Comparison of ENCODE assay signal across 10 mouse cellular contexts in genomic region chr8:119984085-119984484, GRCm38 (mm10). TPM values are rescaled to one million over a fixed set of nuclear protein-coding genes. Genes with fewer than 3 reads are reported as not detected.
DNase-seq lines count a peak whose midpoint lies in the region; ATAC-seq and TF ChIP-seq lines count a peak whose summit lies in the region.
"Had no signal": no experiment of that assay in that cellular context is flagged by ENCODE, and none has a peak within 500 bp of the region (broad histone marks: within the 10 kb centered on the region; RNA-seq: fewer than 3 reads in every experiment).

No protein-coding gene starts in this region.

- no peak overlapping the region for H3K4me3 ChIP-seq in midbrain, postnatal 0 days (ENCODE audit: low read depth, low read length)
- no peak overlapping the region for H3K4me3 ChIP-seq in midbrain, embryonic 14.5 days (replicated peaks; ENCODE audit: low read depth, low read length)
- H3K4me3 ChIP-seq in hindbrain, embryonic 12.5 days, result no peak overlapping the region
- H3K4me3 ChIP-seq: lung, embryonic 15.5 days had no signal

- TF ChIP-seq CTCF in midbrain, postnatal 0 days (IDR thresholded peaks at IDR 0.05), result peak; percentile 34

- H3K4me2 ChIP-seq in midbrain, postnatal 0 days (ENCODE audit: low read depth, low read length, poor library complexity, severe bottlenecking), result no peak overlapping the region
- H3K4me2 ChIP-seq in midbrain, embryonic 14.5 days (ENCODE audit: low read length), result no peak overlapping the region
- H3K4me2 ChIP-seq in hindbrain, embryonic 12.5 days (replicated peaks), result no peak overlapping the region
- H3K4me2 ChIP-seq: lung, embryonic 15.5 days had no signal

- no peaks in the 10 kb centered on the region for H3K27me3 ChIP-seq in midbrain, postnatal 0 days (ENCODE audit: insufficient read depth, low read length)
- H3K27me3 ChIP-seq in midbrain, embryonic 14.5 days (ENCODE audit: control insufficient read depth, insufficient read depth, low read length), result no peaks in the 10 kb centered on the region
- H3K27me3 ChIP-seq in hindbrain, embryonic 12.5 days, result no peaks in the 10 kb centered on the region
- H3K27me3 ChIP-seq: lung, embryonic 15.5 days had no signal

- no peak overlapping the region for H3K27ac ChIP-seq in midbrain, postnatal 0 days (ENCODE audit: low read depth, low read length)
- H3K27ac ChIP-seq in midbrain, embryonic 14.5 days (replicated peaks; ENCODE audit: low read depth, low read length), result no peak overlapping the region
- no peak overlapping the region for H3K27ac ChIP-seq in hindbrain, embryonic 12.5 days
- H3K27ac ChIP-seq: lung, embryonic 15.5 days had no signal

- H3K9ac ChIP-seq in midbrain, postnatal 0 days (replicated peaks; ENCODE audit: low read length, poor library complexity, severe bottlenecking), result no peak overlapping the region
- no peak overlapping the region for H3K9ac ChIP-seq in midbrain, embryonic 14.5 days (replicated peaks; ENCODE audit: low read length)
- H3K9ac ChIP-seq in hindbrain, embryonic 12.5 days, result no peak overlapping the region
- H3K9ac ChIP-seq: lung, embryonic 15.5 days had no signal

- intact Hi-C loops in gastrocnemius, postnatal 14 days (cut with DNase I; ENCODE audit: low total_unique reads), result no loop called here

- no peaks in the 10 kb centered on the region for H3K9me3 ChIP-seq in midbrain, postnatal 0 days (ENCODE audit: low read length)
- H3K9me3 ChIP-seq in midbrain, embryonic 14.5 days (ENCODE audit: control insufficient read depth, low read length), result no peaks in the 10 kb centered on the region
- H3K9me3 ChIP-seq in hindbrain, embryonic 12.5 days (replicated peaks), result no peaks in the 10 kb centered on the region
- H3K9me3 ChIP-seq: lung, embryonic 15.5 days had no signal

- peak; percentile 56 for DNase-seq in gastrocnemius, postnatal 10 days
- DNase-seq in gastrocnemius, postnatal 14 days, result no peak
- DNase-seq in midbrain, postnatal 0 days (ENCODE audit: low spot score), result no peak
- DNase-seq in midbrain, embryonic 14.5 days, result no peak
- peak; percentile 62 to 65 for DNase-seq in kidney, postnatal 4 days
- peak; percentile 26 to 30 for DNase-seq in thymus, postnatal 36 days
- no peak for DNase-seq in ovary, postnatal 10 days (ENCODE audit: low spot score)
- DNase-seq: gastrocnemius, postnatal 25 days had no signal

- H3K36me3 ChIP-seq in midbrain, postnatal 0 days (ENCODE audit: insufficient read depth, low read length), result no peaks in the 10 kb centered on the region
- H3K36me3 ChIP-seq in midbrain, embryonic 14.5 days (ENCODE audit: control insufficient read depth, insufficient read depth, low read length), result no peaks in the 10 kb centered on the region
- H3K36me3 ChIP-seq in hindbrain, embryonic 12.5 days, result no peaks in the 10 kb centered on the region
- H3K36me3 ChIP-seq: lung, embryonic 15.5 days had no signal

- ATAC-seq in midbrain, postnatal 0 days (ENCODE audit: low FRiP score), result no peak
- ATAC-seq in midbrain, embryonic 14.5 days (ENCODE audit: low FRiP score, low TSS enrichment), result no peak
- no peak for ATAC-seq in hindbrain, embryonic 12.5 days (ENCODE audit: low FRiP score)

- no peaks in the 10 kb centered on the region for H3K4me1 ChIP-seq in midbrain, postnatal 0 days (ENCODE audit: insufficient read depth, low read length)
- no peaks in the 10 kb centered on the region for H3K4me1 ChIP-seq in midbrain, embryonic 14.5 days (ENCODE audit: control insufficient read depth, insufficient read depth, low read length)
- 0 out of 2 replicates have a peak, but pooled peaks cover 3% of the 10 kb centered on the region for H3K4me1 ChIP-seq in hindbrain, embryonic 12.5 days
- H3K4me1 ChIP-seq: lung, embryonic 15.5 days had no signal

RNA-seq across cellular contexts. Expression of gene Crispld2, which starts 8.2 kb away (rescaled TPM):
- total RNA-seq in gastrocnemius, postnatal 10 days (2021), result 1 to 10 TPM; 3.9 to 5.3 TPM
- 1 to 10 TPM; 5.7 to 5.9 TPM for total RNA-seq in gastrocnemius, postnatal 14 days (2021)
- total RNA-seq in midbrain, postnatal 0 days (2014; rRNA removed), result 5.3 and 5.7 TPM in 2 replicates
- polyA plus RNA-seq in midbrain, postnatal 0 days (2015; fragmentation: Nextera tagmentation; extraction: Ambion mirVana), result 4.1 and 4.7 TPM in 2 replicates
- polyA plus RNA-seq in midbrain, embryonic 14.5 days (2014; fragmentation: Nextera tagmentation; extraction: Ambion mirVana), result 0.66 and 1.1 TPM in 2 replicates
- polyA plus RNA-seq in hindbrain, embryonic 12.5 days (2016; fragmentation: Nextera tagmentation; extraction: Ambion mirVana), result 4.8 and 5.3 TPM in 2 replicates

Comparison
In these comparisons a context has a peak if more than half of its experiments do, and no peak if none do; other contexts are left out.
1. DNase-seq: peak in gastrocnemius, postnatal 10 days (single experiment), kidney, postnatal 4 days (2 of 2) and thymus, postnatal 36 days (2 of 2); none in gastrocnemius, postnatal 14 days (single experiment), midbrain, postnatal 0 days (single experiment), midbrain, embryonic 14.5 days (single experiment) and ovary, postnatal 10 days (single experiment).